Mouse (Mus musculus) liver, adult 2 months (tissue): ENCODE measurements at regions not wholly inside any gene's neighbourhood (a gene's known extent, or its start where the extent isn't known, plus 50 kb on each side); places are given as distances from the start of the nearest gene placed in this dataset.
A peak's percentile ranks its signal among the peaks of the same experiment; 100 is the strongest.

Experiments
- DNase-seq: peaks from one replicate; pipeline ENCODE4 v3.0.0-alpha.2; 2011; ENCODE audit warnings: low read depth, low spot score; ENCODE audit errors: extremely low read depth
- H3K27ac ChIP-seq: fragments of 200-500 bp; replicated peaks from 2 replicates; pipeline ENCODE4 v1.5.1; 2012; ENCODE audit warnings: low read depth, mild to moderate bottlenecking, control low read depth, inconsistent platforms, low read length; ENCODE audit not compliant: insufficient read depth
- H3K27me3 ChIP-seq: fragments of 200-500 bp; 2 replicates; pipeline ENCODE4 v1.6.1; 2012; ENCODE audit warnings: mild to moderate bottlenecking, moderate library complexity, low read length, inconsistent platforms; ENCODE audit not compliant: control insufficient read depth, insufficient read depth
- H3K36me3 ChIP-seq: fragments of 200-500 bp; 2 replicates; pipeline ENCODE4 v1.6.1; 2012; ENCODE audit warnings: low read length, inconsistent platforms; ENCODE audit not compliant: control insufficient read depth, insufficient read depth
- H3K4me1 ChIP-seq: fragments of 200-500 bp; 2 replicates; pipeline ENCODE4 v1.6.1; 2011; ENCODE audit warnings: low read length; ENCODE audit not compliant: control insufficient read depth, insufficient read depth
- H3K4me3 ChIP-seq: fragments of 200-500 bp; 2 replicates; pipeline ENCODE4 v1.5.1; 2011; ENCODE audit warnings: low read depth, mild to moderate bottlenecking, control low read depth, low read length, moderate library complexity; ENCODE audit not compliant: insufficient read depth
- H3K79me2 ChIP-seq: fragments of 200-500 bp; 2 replicates; pipeline ENCODE4 v1.6.1; 2012; ENCODE audit warnings: inconsistent platforms, mild to moderate bottlenecking, low read length, moderate library complexity; ENCODE audit not compliant: control insufficient read depth, insufficient read depth
- H3K9ac ChIP-seq: fragments of 200-500 bp; 2 replicates; pipeline ENCODE4 v1.6.1; 2012; ENCODE audit warnings: low read depth, mild to moderate bottlenecking, control low read depth, inconsistent platforms, low read length
- CTCF ChIP-seq: fragments of 200-500 bp; IDR thresholded peaks from 2 replicates; pipeline ENCODE4 v1.5.1; 2011; ENCODE audit warnings: low read depth, low read length, control low read depth
- POLR2A ChIP-seq: fragments of 200-500 bp; IDR thresholded peaks from 2 replicates; pipeline ENCODE4 v1.6.1; 2011; ENCODE audit warnings: low read length, control low read depth; ENCODE audit not compliant: insufficient read depth; ENCODE audit errors: extremely low read depth
- WGBS: fragments of 180-500 bp; shearing (Covaris S2); methylation state at CpG from one replicate; pipeline ENCODE4 v1.1.7; 2018; 5-methylcytosine and 5-hydroxymethylcytosine counted together

DNA sequence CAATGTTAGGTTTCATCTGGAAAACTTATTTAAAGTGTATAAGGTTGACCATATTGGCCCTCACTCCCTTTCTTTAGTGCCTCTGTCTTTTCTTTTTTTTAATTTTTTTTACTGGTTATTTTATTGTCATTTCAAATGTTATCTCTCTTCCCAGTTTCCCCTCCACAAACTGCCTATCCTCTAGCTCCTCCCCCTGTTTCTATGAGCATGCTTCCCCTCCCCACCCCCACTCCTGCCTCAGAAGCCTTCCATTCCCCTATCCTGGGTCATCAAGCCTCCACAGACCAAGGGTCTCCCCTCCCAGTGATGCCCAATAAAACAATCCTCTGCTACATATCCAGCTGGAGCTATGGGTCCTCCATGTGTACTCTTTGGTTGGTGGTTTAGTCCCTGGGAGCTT, 2134.9 kb upstream of the Lrrc6 start:
- H3K4me3 ChIP-seq: no peak overlapping the region
- TF ChIP-seq POLR2A (no peak), CTCF (no peak)
- H3K4me1 ChIP-seq: no peaks in the 10 kb centered on the region

DNA sequence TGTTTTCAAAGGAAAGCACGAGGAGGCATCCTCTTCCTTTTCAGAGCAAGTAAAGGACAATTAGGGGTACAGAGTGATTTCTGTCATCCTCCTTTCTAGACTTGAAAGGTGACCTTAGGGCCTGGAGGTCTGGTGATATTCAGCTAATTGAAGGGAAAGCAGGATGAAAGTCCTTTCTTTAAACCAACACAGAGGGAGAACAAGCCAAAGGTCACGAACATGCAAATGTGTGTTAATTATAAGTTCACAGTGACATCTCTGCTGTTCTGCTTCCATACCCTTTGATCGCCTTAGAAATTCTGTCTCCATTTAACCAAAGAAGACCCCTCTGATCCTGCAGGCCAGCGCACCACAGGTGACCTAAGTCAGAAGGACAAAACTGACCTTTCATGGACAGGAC, 2126.3 kb upstream of the Lrrc6 start:
- Histone ChIP-seq H3K9ac (no peak overlapping the region), H3K4me3 (no peak overlapping the region), H3K36me3 (no peaks in the 10 kb centered on the region), H3K4me1 (no peaks in the 10 kb centered on the region), H3K27ac (no peak overlapping the region), H3K27me3 (no peaks in the 10 kb centered on the region), H3K79me2 (no peaks in the 10 kb centered on the region)
- 80% methylated on average over 4 of the region's 4 CpGs for WGBS
- TF ChIP-seq CTCF (no peak), POLR2A (no peak)
- DNase-seq: no peak

More for the DNA sequence above, 2134.9 kb upstream of the Lrrc6 start:
- DNase-seq: no peak
- no peaks in the 10 kb centered on the region for H3K27me3 ChIP-seq
- no peak overlapping the region for H3K9ac ChIP-seq
- no peaks in the 10 kb centered on the region for H3K79me2 ChIP-seq
- H3K27ac ChIP-seq: no peak overlapping the region
- H3K36me3 ChIP-seq: no peaks in the 10 kb centered on the region

DNA sequence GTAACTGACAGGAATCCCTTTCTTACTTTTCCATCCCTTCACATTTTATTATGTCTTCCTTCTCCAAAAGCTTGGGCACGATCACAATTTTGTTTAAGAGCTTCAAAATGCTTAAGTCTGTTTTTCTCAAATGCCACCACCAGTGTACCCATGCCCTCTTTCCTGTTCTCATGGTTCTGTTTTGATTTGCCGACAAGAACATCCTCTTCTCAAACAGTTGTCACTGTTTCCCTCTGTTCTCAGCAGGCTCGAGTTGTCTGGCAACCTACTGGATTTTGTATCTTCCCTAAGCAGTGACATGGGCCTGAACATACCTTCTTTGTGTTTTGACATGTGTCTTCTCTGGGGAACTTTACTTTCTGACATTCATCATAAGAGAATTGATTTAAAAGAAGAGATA, 2124.1 kb upstream of the Lrrc6 start:
- no peaks in the 10 kb centered on the region for H3K36me3 ChIP-seq
- no peaks in the 10 kb centered on the region for H3K4me1 ChIP-seq
- no peak for TF ChIP-seq POLR2A
- no peak for TF ChIP-seq CTCF
- H3K4me3 ChIP-seq: no peak overlapping the region
- H3K79me2 ChIP-seq: no peaks in the 10 kb centered on the region
- no peak for DNase-seq
- H3K27ac ChIP-seq: no peak overlapping the region
- no peaks in the 10 kb centered on the region for H3K27me3 ChIP-seq
- no peak overlapping the region for H3K9ac ChIP-seq
- WGBS: 57% methylated on average over 3 of the region's 3 CpGs

DNA sequence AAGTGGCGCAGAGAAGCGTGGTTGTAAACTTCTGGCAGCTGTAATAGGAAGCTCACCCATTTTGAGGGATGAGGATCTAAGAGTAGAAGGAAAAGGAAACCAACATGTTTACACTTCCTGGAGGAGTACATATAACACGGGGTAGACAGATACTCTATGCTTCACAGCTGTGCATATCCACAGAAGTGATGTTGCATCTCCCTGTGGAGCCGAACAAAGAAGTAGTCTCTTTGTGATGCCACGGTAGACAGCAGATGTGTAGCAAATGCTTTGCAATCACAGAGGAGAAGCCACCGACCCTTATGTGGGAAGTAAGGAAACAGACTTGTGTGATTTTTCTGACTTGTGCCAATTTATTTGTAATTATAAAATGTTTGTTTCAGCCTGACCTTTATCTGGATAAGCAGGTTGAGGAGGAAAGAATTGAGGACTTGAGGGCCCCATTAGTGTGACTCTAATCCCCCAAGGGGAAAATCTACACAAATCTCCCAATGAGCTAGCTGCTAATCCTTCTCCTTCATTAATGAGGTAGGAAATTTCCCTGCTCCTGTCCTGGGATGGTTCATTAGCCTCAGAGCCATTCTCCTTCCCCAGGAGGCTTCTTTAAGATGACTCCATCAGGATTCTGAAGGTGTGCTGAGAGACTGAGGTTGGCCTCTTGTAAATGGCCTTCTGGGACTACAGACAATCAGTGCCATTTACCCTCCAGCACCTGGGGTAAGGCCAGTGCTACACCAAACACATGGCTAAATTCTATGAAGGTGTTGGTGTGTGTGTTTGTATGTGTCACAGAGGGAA, 2119.9 kb upstream of the Lrrc6 start:
- Histone ChIP-seq H3K4me1 (no peaks in the 10 kb centered on the region), H3K9ac (no peak overlapping the region), H3K27me3 (no peaks in the 10 kb centered on the region), H3K36me3 (no peaks in the 10 kb centered on the region), H3K4me3 (no peak overlapping the region), H3K79me2 (no peaks in the 10 kb centered on the region), H3K27ac (no peak overlapping the region)
- TF ChIP-seq CTCF (no peak), POLR2A (no peak)
- no peak for DNase-seq
- 74% methylated on average over 6 of the region's 6 CpGs for WGBS

DNA sequence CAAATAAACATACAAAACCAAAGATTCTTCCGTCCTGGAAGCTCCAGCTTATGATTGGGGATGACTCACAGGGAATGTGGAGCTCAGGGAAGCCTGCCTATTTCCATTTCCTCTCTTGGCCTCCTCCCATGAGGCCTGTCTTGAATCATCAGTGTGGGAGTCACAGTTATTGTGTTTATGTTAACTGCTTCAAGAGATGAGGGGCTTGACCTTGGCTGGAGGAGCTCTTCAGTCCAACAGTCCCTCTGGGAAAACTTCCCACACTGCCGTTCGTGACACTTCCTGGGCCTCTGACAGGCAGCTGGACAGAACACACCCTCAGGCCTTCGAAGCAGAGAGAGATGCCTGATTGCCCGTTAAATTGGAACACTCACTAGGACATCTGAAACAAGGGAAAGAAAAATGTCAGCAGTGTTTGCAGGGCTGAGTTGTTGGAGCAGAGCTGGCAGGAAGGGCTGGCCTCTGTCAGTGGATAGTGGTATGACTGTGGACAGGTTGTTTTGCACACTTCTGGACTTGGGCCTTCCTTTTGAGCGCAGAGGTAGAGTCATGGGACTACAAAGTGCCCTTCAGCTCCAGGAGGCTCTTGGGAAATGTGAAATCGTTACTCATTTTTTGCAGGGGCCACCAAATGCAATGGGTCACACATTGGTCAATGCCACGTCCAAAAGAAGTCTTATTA, 2105.5 kb upstream of the Lrrc6 start:
- peak; percentile 57 for DNase-seq
- no peak overlapping the region for H3K9ac ChIP-seq
- no peaks in the 10 kb centered on the region for H3K27me3 ChIP-seq
- H3K27ac ChIP-seq: no peak overlapping the region
- no peak overlapping the region for H3K4me3 ChIP-seq
- H3K36me3 ChIP-seq: no peaks in the 10 kb centered on the region
- WGBS: 61% methylated on average over 8 of the region's 8 CpGs
- no peaks in the 10 kb centered on the region for H3K79me2 ChIP-seq
- H3K4me1 ChIP-seq: no peaks in the 10 kb centered on the region
- TF ChIP-seq POLR2A (no peak), CTCF (no peak)

DNA sequence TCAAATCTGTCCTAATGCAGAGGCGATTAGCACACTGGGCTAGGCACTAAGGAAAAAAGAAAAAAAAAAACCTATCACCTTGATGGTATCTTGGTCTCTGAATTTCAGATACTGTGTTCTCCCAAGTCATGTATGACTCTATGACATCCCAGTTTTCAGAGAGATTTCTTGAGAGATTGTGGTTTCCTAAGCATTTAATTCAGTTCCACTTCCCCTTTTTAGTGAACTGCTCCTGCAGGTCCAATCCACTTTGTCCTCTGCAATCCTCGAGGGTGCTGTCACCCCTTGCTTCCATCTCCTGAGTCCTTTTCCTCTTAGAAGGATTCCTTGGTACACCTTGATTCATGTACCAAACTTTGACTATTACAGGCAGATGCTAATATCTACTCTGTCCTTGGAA, 2104.8 kb upstream of the Lrrc6 start:
- TF ChIP-seq CTCF (no peak), POLR2A (no peak)
- WGBS: 68% methylated on average over 2 of the region's 2 CpGs
- H3K27ac ChIP-seq: no peak overlapping the region

More for the DNA sequence above, 2104.8 kb upstream of the Lrrc6 start:
- H3K4me3 ChIP-seq: no peak overlapping the region
- H3K4me1 ChIP-seq: no peaks in the 10 kb centered on the region
- no peaks in the 10 kb centered on the region for H3K79me2 ChIP-seq
- no peaks in the 10 kb centered on the region for H3K36me3 ChIP-seq
- no peak overlapping the region for H3K9ac ChIP-seq
- DNase-seq: no peak
- no peaks in the 10 kb centered on the region for H3K27me3 ChIP-seq
